Mouse (Mus musculus) G1E (cell line): ENCODE measurements around the gene Camk2n2.

Source experiments
- CTCF ChIP-seq: IDR thresholded peaks from 2 replicates; pipeline ENCODE4 v1.5.1; 2012; ENCODE audit warnings: low read depth, low read length, inconsistent platforms, mixed read lengths
- GATA1 ChIP-seq: IDR thresholded peaks from 2 replicates; pipeline ENCODE4 v1.6.1; 2012; ENCODE audit warnings: borderline replicate concordance, low read length, inconsistent platforms, mixed read lengths

- TF ChIP-seq CTCF (no peak), GATA1 (no peak)
These were observed 17.3 kb upstream of the Camk2n2 start for GRCm38 (mm10) chr16:20638367-20638766.
